Mouse (Mus musculus): Measurements from ENCODE around the gene Ptn. TPM values are rescaled to one million over a fixed set of nuclear protein-coding genes. Genes with fewer than 3 reads are reported as not detected.

Gene Ptn
- polyA plus RNA-seq, 1 experiment, result 3.1 TPM

DNA sequence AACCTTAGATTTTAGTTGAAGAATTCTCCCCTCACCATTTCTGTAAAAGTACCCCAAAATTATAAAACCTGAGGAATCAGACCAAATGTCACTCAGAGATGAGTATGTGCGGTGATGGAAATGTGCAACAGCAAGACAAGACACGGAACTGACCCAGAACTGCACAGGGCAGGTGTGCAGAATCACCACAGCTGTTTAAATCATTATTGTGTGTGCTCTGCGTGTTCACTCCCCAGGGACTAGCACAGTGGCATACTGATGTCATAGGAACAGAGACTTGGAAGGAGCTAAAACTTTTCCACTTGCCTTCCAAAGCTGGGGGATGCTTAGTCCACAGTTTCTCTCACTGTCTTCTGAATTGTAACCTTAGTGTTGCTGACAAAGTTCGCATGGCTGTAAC lies 22.7 kb upstream of the Ptn start:
- Histone ChIP-seq H3K4me3 (no peak overlapping the region), H3K36me3 (ENCODE audit: control insufficient read depth, insufficient read depth) (no peaks in the 10 kb centered on the region), H3K27me3 (ENCODE audit: control insufficient read depth, insufficient read depth, insufficient read length) (no peaks in the 10 kb centered on the region), H3ac (ENCODE audit: control insufficient read depth, insufficient read length) (no peak overlapping the region), H3K4me2 (ENCODE audit: low read depth) (peak overlapping the region; percentile 53), H3K79me2 (ENCODE audit: control insufficient read depth, insufficient read depth) (no peaks in the 10 kb centered on the region)
- TF ChIP-seq MYOD1 (IDR thresholded peaks at IDR 0.05; ENCODE audit: control insufficient read depth in 1 of 3, insufficient read length in 2 of 3, low read depth in 2 of 3), result peak in 2 of 3 experiments; percentile 18 to 39
- TF ChIP-seq SRF (IDR thresholded peaks at IDR 0.05; ENCODE audit: control insufficient read depth, insufficient read length, low read depth), result no peak

GRCm38 (mm10) chr6:36832207-36832606 lies 22.2 kb upstream of the Ptn start:
- H3K4me2 ChIP-seq (ENCODE audit: low read depth), result peak overlapping the region; percentile 53
- H3K27me3 ChIP-seq (ENCODE audit: control insufficient read depth, insufficient read depth, insufficient read length), result no peaks in the 10 kb centered on the region
- H3K4me3 ChIP-seq, result no peak overlapping the region
- no peak overlapping the region for H3ac ChIP-seq (ENCODE audit: control insufficient read depth, insufficient read length)
- H3K36me3 ChIP-seq (ENCODE audit: control insufficient read depth, insufficient read depth), result no peaks in the 10 kb centered on the region
- TF ChIP-seq SRF (IDR thresholded peaks at IDR 0.05; ENCODE audit: control insufficient read depth, insufficient read length, low read depth) (no peak), POLR2AphosphoS2 (IDR thresholded peaks at IDR 0.05; ENCODE audit: insufficient read length, low read depth) (no peak), E2F4 (IDR thresholded peaks at IDR 0.05; ENCODE audit: insufficient read depth) (no peak), POLR2A (IDR thresholded peaks at IDR 0.05; ENCODE audit: insufficient read length, low read depth) (no peak), MYOG (IDR thresholded peaks at IDR 0.05; ENCODE audit: control insufficient read depth in 1 of 3, insufficient read depth in 1 of 3, insufficient read length in 2 of 3, low read depth in 2 of 3) (no peak), MYOD1 (IDR thresholded peaks at IDR 0.05; ENCODE audit: control insufficient read depth in 1 of 3, insufficient read length in 2 of 3, low read depth in 2 of 3) (no peak), MAX (IDR thresholded peaks at IDR 0.05; ENCODE audit: low read depth) (no peak), CEBPB (IDR thresholded peaks at IDR 0.05; ENCODE audit: insufficient read depth, poor library complexity, severe bottlenecking) (no peak), REST (IDR thresholded peaks at IDR 0.05; ENCODE audit: insufficient read depth, insufficient read length) (no peak)
- H3K79me2 ChIP-seq (ENCODE audit: control insufficient read depth, insufficient read depth), result no peaks in the 10 kb centered on the region

DNA sequence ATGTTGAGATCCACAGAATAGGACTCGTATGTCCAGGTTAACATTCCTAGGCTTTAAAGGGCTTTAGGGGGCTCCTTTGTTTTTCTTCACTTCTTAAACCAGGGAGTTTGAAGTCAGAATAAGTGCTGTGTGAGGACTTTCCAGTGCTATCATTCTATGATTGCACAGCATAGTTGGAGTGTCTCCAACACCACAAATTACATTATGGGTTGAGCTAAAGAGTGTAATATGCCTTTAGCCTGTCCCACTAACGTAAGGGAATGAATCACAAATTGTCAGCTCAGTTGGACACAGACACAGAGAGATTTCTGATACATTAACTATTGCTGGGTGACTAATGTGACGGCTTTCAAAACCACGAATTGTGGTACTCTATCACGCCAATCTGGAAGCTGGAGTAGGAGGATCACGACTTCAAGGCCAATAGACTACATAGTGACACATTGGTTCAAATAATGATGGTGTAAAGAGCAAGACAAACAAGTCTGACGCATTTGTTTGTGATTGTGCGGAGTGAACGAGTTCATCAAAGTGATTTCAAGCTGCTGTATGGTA lies 20.4 kb upstream of the Ptn start:
- Histone ChIP-seq H3K27me3 (ENCODE audit: control insufficient read depth, insufficient read depth, insufficient read length) (no peaks in the 10 kb centered on the region), H3K79me2 (ENCODE audit: control insufficient read depth, insufficient read depth) (no peaks in the 10 kb centered on the region), H3ac (ENCODE audit: control insufficient read depth, insufficient read length) (no peak overlapping the region), H3K36me3 (ENCODE audit: control insufficient read depth, insufficient read depth) (no peaks in the 10 kb centered on the region), H3K4me2 (ENCODE audit: low read depth) (peak overlapping the region; percentile 28), H3K4me3 (no peak overlapping the region)
- TF ChIP-seq CEBPB (IDR thresholded peaks at IDR 0.05; ENCODE audit: insufficient read depth, poor library complexity, severe bottlenecking) (no peak), POLR2AphosphoS2 (IDR thresholded peaks at IDR 0.05; ENCODE audit: insufficient read length, low read depth) (no peak), E2F4 (IDR thresholded peaks at IDR 0.05; ENCODE audit: insufficient read depth) (no peak), SRF (IDR thresholded peaks at IDR 0.05; ENCODE audit: control insufficient read depth, insufficient read length, low read depth) (no peak), TCF3 (IDR thresholded peaks at IDR 0.05; ENCODE audit: insufficient read length, low read depth) (no peak), TCF12 (IDR thresholded peaks at IDR 0.05; ENCODE audit: insufficient read depth, poor library complexity, severe bottlenecking) (no peak), MYOD1 (IDR thresholded peaks at IDR 0.05; ENCODE audit: control insufficient read depth in 1 of 3, insufficient read length in 2 of 3, low read depth in 2 of 3) (no peak), USF1 (IDR thresholded peaks at IDR 0.05; ENCODE audit: low read depth) (no peak), MYOG (IDR thresholded peaks at IDR 0.05; ENCODE audit: control insufficient read depth in 1 of 3, insufficient read depth in 1 of 3, insufficient read length in 2 of 3, low read depth in 2 of 3) (no peak), POLR2A (IDR thresholded peaks at IDR 0.05; ENCODE audit: insufficient read length, low read depth) (no peak), MAX (IDR thresholded peaks at IDR 0.05; ENCODE audit: low read depth) (no peak), REST (IDR thresholded peaks at IDR 0.05; ENCODE audit: insufficient read depth, insufficient read length) (no peak)

DNA sequence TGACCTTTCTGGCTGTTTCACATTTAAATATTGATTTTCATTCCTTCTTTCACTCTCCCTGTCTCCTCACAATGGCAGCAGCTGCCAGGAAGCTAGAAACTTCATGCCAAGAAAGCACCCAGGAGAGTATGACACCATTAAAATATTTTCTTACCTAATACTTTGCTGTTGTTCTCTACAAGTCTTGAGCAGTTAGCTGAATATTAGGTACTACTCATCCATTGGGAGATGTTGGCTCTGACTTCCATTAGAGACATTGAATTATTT lies 9.7 kb upstream of the Ptn start:
- H3K4me2 ChIP-seq (ENCODE audit: low read depth), result peak overlapping the region; percentile 70
- TF ChIP-seq USF1 (IDR thresholded peaks at IDR 0.05; ENCODE audit: low read depth) (no peak), CEBPB (IDR thresholded peaks at IDR 0.05; ENCODE audit: insufficient read depth, poor library complexity, severe bottlenecking) (no peak), REST (IDR thresholded peaks at IDR 0.05; ENCODE audit: insufficient read depth, insufficient read length) (no peak), TCF3 (IDR thresholded peaks at IDR 0.05; ENCODE audit: insufficient read length, low read depth) (no peak), POLR2A (IDR thresholded peaks at IDR 0.05; ENCODE audit: insufficient read length, low read depth) (no peak), MYOD1 (IDR thresholded peaks at IDR 0.05; ENCODE audit: control insufficient read depth in 1 of 3, insufficient read length in 2 of 3, low read depth in 2 of 3) (no peak), E2F4 (IDR thresholded peaks at IDR 0.05; ENCODE audit: insufficient read depth) (no peak), POLR2AphosphoS2 (IDR thresholded peaks at IDR 0.05; ENCODE audit: insufficient read length, low read depth) (no peak), SRF (IDR thresholded peaks at IDR 0.05; ENCODE audit: control insufficient read depth, insufficient read length, low read depth) (no peak), MAX (IDR thresholded peaks at IDR 0.05; ENCODE audit: low read depth) (no peak), TCF12 (IDR thresholded peaks at IDR 0.05; ENCODE audit: insufficient read depth, poor library complexity, severe bottlenecking) (no peak), MYOG (IDR thresholded peaks at IDR 0.05; ENCODE audit: control insufficient read depth in 1 of 3, insufficient read depth in 1 of 3, insufficient read length in 2 of 3, low read depth in 2 of 3) (no peak)
- H3K27me3 ChIP-seq (ENCODE audit: control insufficient read depth, insufficient read depth, insufficient read length), result no peaks in the 10 kb centered on the region
- H3ac ChIP-seq (ENCODE audit: control insufficient read depth, insufficient read length), result no peak overlapping the region
- H3K36me3 ChIP-seq (ENCODE audit: control insufficient read depth, insufficient read depth), result no peaks in the 10 kb centered on the region
- H3K79me2 ChIP-seq (ENCODE audit: control insufficient read depth, insufficient read depth), result no peaks in the 10 kb centered on the region
- no peak overlapping the region for H3K4me3 ChIP-seq

GRCm38 (mm10) chr6:36819019-36819783 lies 9.2 kb upstream of the Ptn start:
- no peaks in the 10 kb centered on the region for H3K36me3 ChIP-seq (ENCODE audit: control insufficient read depth, insufficient read depth)
- TF ChIP-seq USF1 (IDR thresholded peaks at IDR 0.05; ENCODE audit: low read depth) (no peak), POLR2A (IDR thresholded peaks at IDR 0.05; ENCODE audit: insufficient read length, low read depth) (no peak), CEBPB (IDR thresholded peaks at IDR 0.05; ENCODE audit: insufficient read depth, poor library complexity, severe bottlenecking) (no peak), MYOG (IDR thresholded peaks at IDR 0.05; ENCODE audit: control insufficient read depth in 1 of 3, insufficient read depth in 1 of 3, insufficient read length in 2 of 3, low read depth in 2 of 3) (no peak), SRF (IDR thresholded peaks at IDR 0.05; ENCODE audit: control insufficient read depth, insufficient read length, low read depth) (no peak), REST (IDR thresholded peaks at IDR 0.05; ENCODE audit: insufficient read depth, insufficient read length) (no peak), MYOD1 (IDR thresholded peaks at IDR 0.05; ENCODE audit: control insufficient read depth in 1 of 3, insufficient read length in 2 of 3, low read depth in 2 of 3) (no peak), TCF12 (IDR thresholded peaks at IDR 0.05; ENCODE audit: insufficient read depth, poor library complexity, severe bottlenecking) (no peak), POLR2AphosphoS2 (IDR thresholded peaks at IDR 0.05; ENCODE audit: insufficient read length, low read depth) (no peak)
- H3ac ChIP-seq (ENCODE audit: control insufficient read depth, insufficient read length), result no peak overlapping the region
- H3K79me2 ChIP-seq (ENCODE audit: control insufficient read depth, insufficient read depth), result no peaks in the 10 kb centered on the region
- H3K27me3 ChIP-seq (ENCODE audit: control insufficient read depth, insufficient read depth, insufficient read length), result no peaks in the 10 kb centered on the region
- H3K4me2 ChIP-seq (ENCODE audit: low read depth), result peak overlapping the region; percentile 70
- H3K4me3 ChIP-seq, result no peak overlapping the region
